Mouse (Mus musculus) myocyte (in vitro differentiated cells): Measurements from ENCODE around the gene Ptprg. TPM values are rescaled to one million over a fixed set of nuclear protein-coding genes. Genes with fewer than 3 reads are reported as not detected.

Source experiments
- H3K27me3 ChIP-seq: one replicate; pipeline ENCODE4 v1.6.1; 2011; ENCODE audit not compliant: control insufficient read depth, insufficient read depth, insufficient read length
- H3K36me3 ChIP-seq: one replicate; pipeline ENCODE4 v1.6.1; 2011; ENCODE audit not compliant: control insufficient read depth, insufficient read depth
- H3K4me2 ChIP-seq: one replicate; pipeline ENCODE4 v1.6.1; 2011; ENCODE audit warnings: low read depth, control low read depth
- H3K4me3 ChIP-seq: one replicate; pipeline ENCODE4 v1.5.1; 2011; ENCODE audit warnings: mild to moderate bottlenecking, control low read depth, moderate library complexity
- H3K79me2 ChIP-seq: one replicate; pipeline ENCODE4 v1.6.1; 2011; ENCODE audit not compliant: control insufficient read depth, insufficient read depth
- H3ac ChIP-seq: one replicate; pipeline ENCODE4 v1.6.1; 2011; ENCODE audit not compliant: control insufficient read depth, insufficient read length
- CEBPB ChIP-seq: IDR thresholded peaks from 2 replicates; pipeline ENCODE4 v1.6.1; 2011; ENCODE audit warnings: mild to moderate bottlenecking, moderate library complexity; ENCODE audit not compliant: poor library complexity, insufficient read depth, severe bottlenecking
- E2F4 ChIP-seq: IDR thresholded peaks from one replicate; pipeline ENCODE4 v1.6.1; 2011; ENCODE audit warnings: mild to moderate bottlenecking, control low read depth, moderate library complexity; ENCODE audit not compliant: insufficient read depth
- MAX ChIP-seq: IDR thresholded peaks from one replicate; pipeline ENCODE4 v1.6.1; 2011; ENCODE audit warnings: low read depth, mild to moderate bottlenecking, control low read depth
- MYOD1 ChIP-seq, 3 experiments: IDR thresholded peaks; one replicate each; pipeline ENCODE4 v1.6.1; 2011; ENCODE audit warnings: control low read depth in 2 of 3, low read depth in 2 of 3, mild to moderate bottlenecking in 2 of 3, moderate library complexity in 1 of 3; ENCODE audit not compliant: insufficient read length in 2 of 3, control insufficient read depth in 1 of 3
- MYOG ChIP-seq, 3 experiments: IDR thresholded peaks; one replicate each; pipeline ENCODE4 v1.6.1; 2011; ENCODE audit warnings: control low read depth in 2 of 3, low read depth in 2 of 3, mild to moderate bottlenecking in 2 of 3; ENCODE audit not compliant: insufficient read length in 2 of 3, control insufficient read depth in 1 of 3, insufficient read depth in 1 of 3
- POLR2A ChIP-seq: IDR thresholded peaks from one replicate; pipeline ENCODE4 v1.6.1; 2011; ENCODE audit warnings: low read depth, mild to moderate bottlenecking, control low read depth, moderate library complexity; ENCODE audit not compliant: insufficient read length
- POLR2AphosphoS2 ChIP-seq: IDR thresholded peaks from one replicate; pipeline ENCODE4 v1.6.1; 2011; ENCODE audit warnings: low read depth, control low read depth; ENCODE audit not compliant: insufficient read length
- REST ChIP-seq: IDR thresholded peaks from one replicate; pipeline ENCODE4 v1.6.1; 2011; ENCODE audit warnings: mild to moderate bottlenecking, control low read depth, moderate library complexity; ENCODE audit not compliant: insufficient read depth, insufficient read length
- SRF ChIP-seq: IDR thresholded peaks from one replicate; pipeline ENCODE4 v1.6.1; 2011; ENCODE audit warnings: low read depth; ENCODE audit not compliant: control insufficient read depth, insufficient read length
- TCF12 ChIP-seq: IDR thresholded peaks from one replicate; pipeline ENCODE4 v1.6.1; 2011; ENCODE audit warnings: mild to moderate bottlenecking, control low read depth; ENCODE audit not compliant: poor library complexity, insufficient read depth, severe bottlenecking
- TCF3 ChIP-seq: IDR thresholded peaks from one replicate; pipeline ENCODE4 v1.6.1; 2011; ENCODE audit warnings: low read depth, control low read depth; ENCODE audit not compliant: insufficient read length
- USF1 ChIP-seq: IDR thresholded peaks from one replicate; pipeline ENCODE4 v1.6.1; 2011; ENCODE audit warnings: low read depth, mild to moderate bottlenecking, control low read depth, moderate library complexity
- polyA plus RNA-seq: library from polyadenylated mRNA; unstranded; fragments of >200 nt; fragmentation: generic; extraction: Trizol; gene quantifications from one replicate; pipeline ENCODE4 v1.2.1, GENCODE M21; 2012; ENCODE audit warnings: missing spikeins

Ptprg gene
- polyA plus RNA-seq, 1 experiment = 14.4 TPM

DNA sequence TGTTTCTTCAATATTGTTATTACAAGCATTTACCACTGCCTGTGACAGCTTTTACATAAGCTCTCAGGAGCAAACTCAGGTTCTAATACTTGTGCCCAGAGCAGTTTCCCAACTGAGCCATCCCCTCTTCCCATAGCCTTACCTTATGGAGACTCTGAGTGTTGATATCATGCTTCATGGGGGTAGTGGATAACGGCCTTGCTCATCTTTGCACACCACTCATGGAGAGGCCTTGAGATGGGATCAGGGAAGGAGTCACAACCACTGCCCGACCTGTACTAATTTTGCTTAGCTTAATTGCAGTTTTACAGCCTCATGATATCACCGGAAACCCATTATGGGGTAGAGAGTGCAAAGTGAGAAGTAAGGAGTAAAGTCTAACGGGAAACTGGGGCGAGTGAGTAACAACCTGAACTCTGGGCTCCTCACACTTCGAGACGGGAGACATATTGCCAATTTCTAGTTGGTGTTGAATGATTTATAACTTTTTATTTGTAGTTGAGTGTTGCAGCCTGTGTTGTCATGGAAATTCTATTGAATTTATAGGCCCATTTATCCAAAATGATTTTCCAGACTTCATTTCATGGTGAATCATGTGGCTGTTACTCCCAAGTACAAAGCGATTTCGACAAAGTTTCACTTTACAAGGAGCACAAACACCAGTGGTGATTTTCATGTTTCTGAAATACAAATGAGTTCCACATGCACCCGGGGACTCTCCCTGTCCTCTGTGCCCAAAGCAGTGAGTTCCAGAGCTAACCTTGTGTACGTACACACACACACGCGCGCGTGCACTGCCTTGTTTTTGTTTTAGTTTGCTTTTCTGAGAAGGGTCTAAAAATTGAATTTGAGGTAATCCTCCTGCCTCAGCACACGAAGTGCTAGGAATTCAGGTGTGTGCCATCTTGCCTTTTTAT, 472.7 kb downstream of the Ptprg start:
- no peak overlapping the region for H3K4me2 ChIP-seq
- H3ac ChIP-seq = no peak overlapping the region
- no peak for TF ChIP-seq MYOG (IDR thresholded peaks at IDR 0.05; ENCODE audit: control insufficient read depth in 1 of 3, insufficient read depth in 1 of 3, insufficient read length in 2 of 3, low read depth in 2 of 3)
- TF ChIP-seq CEBPB = no peak
- no peak for TF ChIP-seq POLR2AphosphoS2
- TF ChIP-seq TCF12 = no peak
- H3K4me3 ChIP-seq = no peak overlapping the region
- H3K27me3 ChIP-seq = no peaks in the 10 kb centered on the region
- H3K79me2 ChIP-seq = no peaks in the 10 kb centered on the region
- H3K36me3 ChIP-seq = no peaks in the 10 kb centered on the region

- no peak overlapping the region for H3ac ChIP-seq
- no peak overlapping the region for H3K4me3 ChIP-seq
- no peak for TF ChIP-seq MYOD1 (IDR thresholded peaks at IDR 0.05; ENCODE audit: control insufficient read depth in 1 of 3, insufficient read length in 2 of 3, low read depth in 2 of 3)
- H3K4me2 ChIP-seq = no peak overlapping the region
- H3K79me2 ChIP-seq = no peaks in the 10 kb centered on the region
- H3K27me3 ChIP-seq = no peaks in the 10 kb centered on the region
- no peaks in the 10 kb centered on the region for H3K36me3 ChIP-seq
Measured at GRCm38 (mm10) chr14:12027247-12027646, 473.9 kb downstream of the Ptprg start.

DNA sequence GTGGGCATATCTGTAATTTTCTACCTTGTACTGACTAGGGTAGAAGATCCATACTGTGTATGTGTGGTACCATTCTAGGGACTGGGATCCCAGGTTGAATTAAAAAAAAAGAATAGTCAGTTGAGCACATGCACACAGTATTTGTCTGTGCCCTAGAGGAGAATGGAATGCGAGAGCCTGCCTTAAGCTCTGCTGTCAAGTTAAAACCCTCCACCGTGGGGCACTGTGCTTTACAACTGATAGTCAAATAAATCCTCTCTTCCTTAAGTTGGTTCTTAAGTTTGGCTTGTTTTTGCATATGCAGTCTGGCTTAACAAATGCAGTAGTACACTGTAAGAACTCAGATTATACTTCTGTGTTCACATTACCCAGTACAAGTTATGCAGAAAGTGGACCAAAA, 476.6 kb downstream of the Ptprg start:
- Histone ChIP-seq H3K4me2 (no peak overlapping the region), H3K79me2 (no peaks in the 10 kb centered on the region), H3K27me3 (no peaks in the 10 kb centered on the region), H3ac (no peak overlapping the region), H3K4me3 (no peak overlapping the region), H3K36me3 (no peaks in the 10 kb centered on the region)
- TF ChIP-seq USF1 (no peak), MYOD1 (IDR thresholded peaks at IDR 0.05; ENCODE audit: control insufficient read depth in 1 of 3, insufficient read length in 2 of 3, low read depth in 2 of 3) (no peak), MYOG (IDR thresholded peaks at IDR 0.05; ENCODE audit: control insufficient read depth in 1 of 3, insufficient read depth in 1 of 3, insufficient read length in 2 of 3, low read depth in 2 of 3) (no peak), REST (no peak), CEBPB (no peak), POLR2AphosphoS2 (no peak), TCF12 (no peak), E2F4 (no peak), SRF (no peak), MAX (no peak), TCF3 (no peak), POLR2A (no peak)

- Histone ChIP-seq H3K4me2 (no peak overlapping the region), H3K36me3 (no peaks in the 10 kb centered on the region), H3K4me3 (no peak overlapping the region), H3ac (no peak overlapping the region), H3K27me3 (no peaks in the 10 kb centered on the region), H3K79me2 (no peaks in the 10 kb centered on the region)
- TF ChIP-seq MYOG (IDR thresholded peaks at IDR 0.05; ENCODE audit: control insufficient read depth in 1 of 3, insufficient read depth in 1 of 3, insufficient read length in 2 of 3, low read depth in 2 of 3) = no peak
- no peak for TF ChIP-seq TCF12
- no peak for TF ChIP-seq USF1
- TF ChIP-seq CEBPB = no peak
- no peak for TF ChIP-seq POLR2A
- no peak for TF ChIP-seq POLR2AphosphoS2
- no peak for TF ChIP-seq TCF3
- TF ChIP-seq SRF = no peak
- TF ChIP-seq REST = no peak
- TF ChIP-seq MAX = no peak
- TF ChIP-seq MYOD1 (IDR thresholded peaks at IDR 0.05; ENCODE audit: control insufficient read depth in 1 of 3, insufficient read length in 2 of 3, low read depth in 2 of 3) = no peak
- TF ChIP-seq E2F4 = no peak
Measured at GRCm38 (mm10) chr14:12036530-12037283, 483.4 kb downstream of the Ptprg start.

DNA sequence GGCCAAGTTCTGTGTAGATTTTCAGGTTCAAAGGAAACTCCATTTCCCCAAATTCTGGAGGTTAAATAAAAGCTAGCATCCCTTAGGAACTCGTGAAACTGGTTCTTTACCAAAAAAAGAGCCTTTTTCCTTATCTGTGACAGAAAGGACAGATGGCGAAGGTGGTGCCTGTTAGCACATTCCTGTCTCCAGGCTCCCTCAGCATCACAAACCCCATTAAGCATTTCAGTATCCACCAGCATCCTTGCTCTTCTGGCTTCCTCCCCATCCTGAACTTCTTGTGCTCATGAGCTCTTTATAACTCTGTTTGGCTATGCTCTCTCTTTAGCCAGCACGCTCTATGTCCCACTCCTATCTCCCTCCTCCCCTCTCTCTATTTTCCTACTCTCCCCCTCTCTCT, 486.4 kb downstream of the Ptprg start:
- H3K36me3 ChIP-seq = no peaks in the 10 kb centered on the region
- no peaks in the 10 kb centered on the region for H3K27me3 ChIP-seq
- H3K79me2 ChIP-seq = no peaks in the 10 kb centered on the region
- no peak overlapping the region for H3K4me3 ChIP-seq
- no peak for TF ChIP-seq E2F4
- no peak overlapping the region for H3ac ChIP-seq
- no peak overlapping the region for H3K4me2 ChIP-seq
